ENCODE assay signal across 20 mouse cellular contexts in the genomic region with DNA sequence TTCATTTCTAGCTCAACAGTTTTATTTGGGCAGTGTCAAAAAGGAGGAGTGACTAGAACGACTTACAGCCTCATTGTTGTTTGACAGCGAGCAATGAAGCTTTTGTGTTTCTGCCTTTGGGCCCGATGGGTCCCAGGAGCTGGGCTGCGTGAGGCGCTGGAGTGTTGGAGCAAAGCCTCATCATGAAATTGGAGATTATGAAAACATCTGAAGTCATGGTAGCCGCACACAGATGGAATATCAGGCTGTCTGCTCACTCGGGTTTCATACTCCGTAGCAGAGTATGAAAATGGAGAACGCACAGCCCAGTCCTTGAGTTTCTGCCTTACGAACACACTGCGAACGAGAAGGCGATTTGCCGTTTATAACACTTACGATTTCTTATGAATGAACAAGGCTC.
DNase-seq lines count a peak whose midpoint lies in the region; ATAC-seq lines count a peak whose summit lies in the region.
"Had no signal": no experiment of that assay in that cellular context is flagged by ENCODE, and none has a peak within 500 bp of the region (broad histone marks: within the 10 kb centered on the region; RNA-seq: fewer than 3 reads in every experiment).

No protein-coding gene starts in this region.

- peak overlapping the region; percentile 55; the same call in 1 of the 2 replicates for H3K27ac ChIP-seq in kidney, embryonic 14.5 days (ENCODE audit: low read depth, low read length)
- no peak overlapping the region for H3K27ac ChIP-seq in midbrain, embryonic 11.5 days (ENCODE audit: low read depth, low read length)
- H3K27ac ChIP-seq in midbrain, embryonic 10.5 days (replicated peaks) = no peak overlapping the region
- H3K27ac ChIP-seq: hindbrain, embryonic 14.5 days; intestine, embryonic 15.5 days had no signal

- no peak overlapping the region; the same call in none of the 2 replicates for H3K4me2 ChIP-seq in kidney, embryonic 14.5 days (replicated peaks; ENCODE audit: low read depth, low read length)
- no peak overlapping the region for H3K4me2 ChIP-seq in midbrain, embryonic 11.5 days
- H3K4me2 ChIP-seq: heart, embryonic 11.5 days; hindbrain, embryonic 14.5 days; intestine, embryonic 15.5 days had no signal

- no peaks in the 10 kb centered on the region for H3K9me3 ChIP-seq in kidney, embryonic 14.5 days (ENCODE audit: control insufficient read depth, low read length)
- no peaks in the 10 kb centered on the region for H3K9me3 ChIP-seq in midbrain, embryonic 11.5 days (ENCODE audit: control insufficient read depth, low read length)
- H3K9me3 ChIP-seq in midbrain, embryonic 10.5 days (replicated peaks) = no peaks in the 10 kb centered on the region
- H3K9me3 ChIP-seq: G1E; intestine, embryonic 15.5 days had no signal

- peaks cover 4% of the 10 kb centered on the region; the same call in 1 of the 2 replicates for H3K4me1 ChIP-seq in kidney, embryonic 14.5 days (ENCODE audit: control insufficient read depth, insufficient read depth, low read length)
- H3K4me1 ChIP-seq in midbrain, embryonic 11.5 days (ENCODE audit: control insufficient read depth, insufficient read depth, low read length) = peaks cover 4% of the 10 kb centered on the region; the same call in 1 of the 2 replicates
- peaks cover 17% of the 10 kb centered on the region for H3K4me1 ChIP-seq in midbrain, embryonic 10.5 days

- H3K27me3 ChIP-seq in kidney, embryonic 14.5 days (ENCODE audit: control insufficient read depth, insufficient read depth, low read length) = no peaks in the 10 kb centered on the region
- no peaks in the 10 kb centered on the region for H3K27me3 ChIP-seq in midbrain, embryonic 11.5 days (ENCODE audit: control insufficient read depth, insufficient read depth, low read length)
- H3K27me3 ChIP-seq in midbrain, embryonic 10.5 days (ENCODE audit: low read depth, poor library complexity, severe bottlenecking) = no peaks in the 10 kb centered on the region

- DNase-seq in frontal cortex, adult 2 months (ENCODE audit: extremely low spot score in 1 of 2, low spot score in 1 of 2) = no peak
- no peak for DNase-seq in kidney, adult 8-10 months
- peak; percentile 68 for DNase-seq in midbrain, embryonic 11.5 days (ENCODE audit: low spot score, missing footprints)
- no peak for DNase-seq in midbrain, embryonic 10.5 days (ENCODE audit: low spot score)
- DNase-seq in adrenal gland, postnatal 36 days = no peak
- no peak for DNase-seq in T-cell, adult 2 months (ENCODE audit: low spot score)
- DNase-seq: adrenal gland, postnatal 25 days; cerebellum, adult 2 months; kidney, postnatal 14 days; liver, postnatal 0 days; lung, postnatal 10 days; midbrain, embryonic 14.5 days; thymus, postnatal 4 days had no signal

- no peak overlapping the region for H3K4me3 ChIP-seq in kidney, embryonic 14.5 days (ENCODE audit: low read length)
- H3K4me3 ChIP-seq in midbrain, embryonic 11.5 days (ENCODE audit: low read depth, low read length) = no peak overlapping the region
- no peak overlapping the region for H3K4me3 ChIP-seq in midbrain, embryonic 10.5 days
- H3K4me3 ChIP-seq: intestine, embryonic 15.5 days had no signal

- H3K36me3 ChIP-seq in kidney, embryonic 14.5 days (ENCODE audit: control insufficient read depth, insufficient read depth, low read length) = no peaks in the 10 kb centered on the region
- H3K36me3 ChIP-seq in midbrain, embryonic 11.5 days (ENCODE audit: control insufficient read depth, insufficient read depth, low read length) = no peaks in the 10 kb centered on the region
- H3K36me3 ChIP-seq in midbrain, embryonic 10.5 days = no peaks in the 10 kb centered on the region
- H3K36me3 ChIP-seq: G1E; intestine, embryonic 15.5 days had no signal

- H3K9ac ChIP-seq in kidney, embryonic 14.5 days (ENCODE audit: low read depth, low read length) = no peak overlapping the region
- H3K9ac ChIP-seq in midbrain, embryonic 11.5 days (ENCODE audit: low read length) = no peak overlapping the region
- H3K9ac ChIP-seq: hindbrain, embryonic 14.5 days; intestine, embryonic 15.5 days; liver, postnatal 0 days had no signal

- peak; percentile 44; the same call in 1 of the 2 replicates for ATAC-seq in frontal cortex, adult (ENCODE audit: low TSS enrichment)
- ATAC-seq in kidney, embryonic 14.5 days (ENCODE audit: low FRiP score, low TSS enrichment) = peak; percentile 54; the same call in 1 of the 2 replicates
- no peak for ATAC-seq in midbrain, embryonic 11.5 days (ENCODE audit: low FRiP score)
- ATAC-seq: forebrain, embryonic 16.5 days; intestine, embryonic 15.5 days; liver, postnatal 0 days had no signal

- 40% methylated on average over 15 of the region's 15 CpGs for WGBS in kidney, embryonic 14.5 days
- WGBS in midbrain, embryonic 11.5 days = 82% methylated on average over 15 of the region's 15 CpGs
- WGBS in midbrain, embryonic 10.5 days = 85% methylated on average over 15 of the region's 15 CpGs
